Mouse (Mus musculus) forebrain, embryonic 14.5 days (tissue): ENCODE results near the gene Kcne2. TPM values are rescaled to one million over a fixed set of nuclear protein-coding genes. Genes with fewer than 3 reads are reported as not detected.

Experiments used
- ATAC-seq: fragments of 200-750 bp; cut with Nextera tagmentation; 2 replicates; pipeline ENCODE4 v1.8.0; 2017; ENCODE audit warnings: mild to moderate bottlenecking, moderate library complexity
- DNase-seq: peaks from one replicate; pipeline ENCODE4 v3.0.0-alpha.2; 2015; ENCODE audit warnings: low spot score
- H3K27ac ChIP-seq: fragments of 300-500 bp; sonication (generic); 2 replicates; pipeline ENCODE4 v1.5.1; 2014; ENCODE audit warnings: low read depth, mild to moderate bottlenecking, control low read depth, low read length, moderate library complexity
- H3K27me3 ChIP-seq: fragments of 300-500 bp; sonication (generic); replicated peaks from 2 replicates; pipeline ENCODE4 v1.6.1; 2014; ENCODE audit warnings: low read length, control low read depth, mixed read lengths; ENCODE audit not compliant: control insufficient read depth, insufficient read depth
- H3K36me3 ChIP-seq: fragments of 300-500 bp; sonication (generic); 2 replicates; pipeline ENCODE4 v1.6.1; 2014; ENCODE audit warnings: low read length, control low read depth; ENCODE audit not compliant: control insufficient read depth, insufficient read depth
- H3K4me1 ChIP-seq: fragments of 300-500 bp; sonication (generic); 2 replicates; pipeline ENCODE4 v1.6.1; 2014; ENCODE audit warnings: antibody characterized with exemption, low read length, control low read depth; ENCODE audit not compliant: control insufficient read depth, insufficient read depth
- H3K4me2 ChIP-seq: fragments of 300-500 bp; sonication (generic); 2 replicates; pipeline ENCODE4 v1.6.1; 2014; ENCODE audit warnings: mild to moderate bottlenecking, control low read depth, low read length
- H3K4me3 ChIP-seq: fragments of 300-500 bp; sonication (generic); 2 replicates; pipeline ENCODE4 v1.5.1; 2014; ENCODE audit warnings: low read depth, low read length, control low read depth
- H3K9ac ChIP-seq: fragments of 300-500 bp; sonication (generic); 2 replicates; pipeline ENCODE4 v1.6.1; 2014; ENCODE audit warnings: mild to moderate bottlenecking, low read length, control low read depth, moderate library complexity
- H3K9me3 ChIP-seq: fragments of 300-500 bp; sonication (generic); replicated peaks from 2 replicates; pipeline ENCODE4 v1.6.1; 2016; ENCODE audit warnings: low read length, control low read depth, mixed read lengths; ENCODE audit not compliant: control insufficient read depth
- WGBS: fragments of 180-500 bp; shearing (Covaris S2); extraction: QIAGEN DNeasy Blood & Tissue Kit; methylation state at CpG from one replicate; pipeline ENCODE4 v1.1.7; 2014; 5-methylcytosine and 5-hydroxymethylcytosine counted together
- polyA plus RNA-seq: library from polyadenylated mRNA; unstranded; fragments of >200 nt; fragmentation: Nextera tagmentation; extraction: Ambion mirVana; gene quantifications from 2 replicates; pipeline ENCODE4 v1.2.1, GENCODE M21; 2014

Gene Kcne2
- 17.6 and 19.4 TPM in 2 replicates for polyA plus RNA-seq

- Histone ChIP-seq H3K27ac (no peak within 1 kb of the TSS), H3K4me3 (no peak within 1 kb of the TSS), H3K9ac (no peak within 1 kb of the TSS), H3K9me3 (no peaks in the 10 kb centered on the region), H3K4me1 (no peaks in the 10 kb centered on the region), H3K36me3 (no peaks in the 10 kb centered on the region), H3K27me3 (no peaks in the 10 kb centered on the region), H3K4me2 (no peak within 1 kb of the TSS)
- 80% methylated on average over 10 of the region's 10 CpGs for WGBS
- DNase-seq (no peak), ATAC-seq (no peak)
These were observed at the start of gene Kcne2 for GRCm38 (mm10) chr16:92292101-92292500. TSS of gene Kcne2 (plus strand) at chr16:92292389.

- no peaks in the 10 kb centered on the region for H3K27me3 ChIP-seq
- H3K36me3 ChIP-seq = no peaks in the 10 kb centered on the region
- no peak overlapping the region for H3K9ac ChIP-seq
- H3K4me2 ChIP-seq = no peak overlapping the region
- H3K9me3 ChIP-seq = no peaks in the 10 kb centered on the region
- 29% methylated on average over 2 of the region's 2 CpGs for WGBS
- ATAC-seq = no peak
- no peaks in the 10 kb centered on the region for H3K4me1 ChIP-seq
- H3K27ac ChIP-seq = no peak overlapping the region
- H3K4me3 ChIP-seq = no peak overlapping the region
- no peak for DNase-seq
These were observed 46.3 kb upstream of the Kcne2 start for GRCm38 (mm10) chr16:92245909-92246308.

- ATAC-seq = no peak
- DNase-seq = no peak
- Histone ChIP-seq H3K36me3 (no peaks in the 10 kb centered on the region), H3K4me1 (no peaks in the 10 kb centered on the region), H3K27ac (no peak overlapping the region), H3K9ac (no peak overlapping the region), H3K4me2 (no peak overlapping the region), H3K9me3 (no peaks in the 10 kb centered on the region), H3K4me3 (no peak overlapping the region), H3K27me3 (no peaks in the 10 kb centered on the region)
- WGBS = 53% methylated on average over 2 of the region's 2 CpGs
These were observed 45.2 kb upstream of the Kcne2 start for GRCm38 (mm10) chr16:92246974-92247373.

GRCm38 (mm10) chr16:92247700-92248099 lies 44.5 kb upstream of the Kcne2 start:
- H3K4me3 ChIP-seq = no peak overlapping the region
- WGBS = 88% methylated on average over 11 of the region's 11 CpGs
- H3K27ac ChIP-seq = no peak overlapping the region
- H3K4me2 ChIP-seq = no peak overlapping the region
- H3K9ac ChIP-seq = no peak overlapping the region
- ATAC-seq = no peak
- no peak for DNase-seq
- H3K36me3 ChIP-seq = no peaks in the 10 kb centered on the region
- no peaks in the 10 kb centered on the region for H3K27me3 ChIP-seq
- no peaks in the 10 kb centered on the region for H3K9me3 ChIP-seq
- no peaks in the 10 kb centered on the region for H3K4me1 ChIP-seq

GRCm38 (mm10) chr16:92249681-92250080 lies 42.5 kb upstream of the Kcne2 start:
- Histone ChIP-seq H3K9ac (no peak overlapping the region), H3K4me1 (no peaks in the 10 kb centered on the region), H3K4me2 (no peak overlapping the region), H3K4me3 (no peak overlapping the region), H3K36me3 (no peaks in the 10 kb centered on the region), H3K27me3 (no peaks in the 10 kb centered on the region), H3K27ac (no peak overlapping the region), H3K9me3 (no peaks in the 10 kb centered on the region)
- WGBS = 70% methylated on average over 3 of the region's 3 CpGs
- ATAC-seq (no peak), DNase-seq (no peak)

GRCm38 (mm10) chr16:92250452-92250851 lies 41.7 kb upstream of the Kcne2 start:
- ATAC-seq (no peak), DNase-seq (no peak)
- no peak overlapping the region for H3K4me2 ChIP-seq
- no peaks in the 10 kb centered on the region for H3K27me3 ChIP-seq
- H3K9ac ChIP-seq = no peak overlapping the region
- no peaks in the 10 kb centered on the region for H3K9me3 ChIP-seq
- 88% methylated on average over 5 of the region's 5 CpGs for WGBS
- H3K4me1 ChIP-seq = no peaks in the 10 kb centered on the region
- H3K36me3 ChIP-seq = no peaks in the 10 kb centered on the region
- H3K4me3 ChIP-seq = no peak overlapping the region
- H3K27ac ChIP-seq = no peak overlapping the region

- WGBS = 54% methylated on average over 3 of the region's 3 CpGs
- Histone ChIP-seq H3K4me2 (no peak overlapping the region), H3K4me1 (no peaks in the 10 kb centered on the region), H3K36me3 (no peaks in the 10 kb centered on the region), H3K27me3 (no peaks in the 10 kb centered on the region), H3K9me3 (no peaks in the 10 kb centered on the region), H3K27ac (no peak overlapping the region), H3K4me3 (no peak overlapping the region), H3K9ac (no peak overlapping the region)
- ATAC-seq = no peak
- no peak for DNase-seq
These were observed 37.9 kb upstream of the Kcne2 start for GRCm38 (mm10) chr16:92254316-92254715.

- ATAC-seq (no peak), DNase-seq (no peak)
- Histone ChIP-seq H3K4me3 (no peak overlapping the region), H3K4me2 (no peak overlapping the region), H3K36me3 (no peaks in the 10 kb centered on the region), H3K9me3 (no peaks in the 10 kb centered on the region), H3K27me3 (no peaks in the 10 kb centered on the region), H3K27ac (no peak overlapping the region), H3K4me1 (no peaks in the 10 kb centered on the region), H3K9ac (no peak overlapping the region)
- WGBS = 88% methylated on average over 12 of the region's 12 CpGs
These were observed 24.3 kb upstream of the Kcne2 start for GRCm38 (mm10) chr16:92267861-92268260.

GRCm38 (mm10) chr16:92274516-92274915 lies 17.7 kb upstream of the Kcne2 start:
- no peaks in the 10 kb centered on the region for H3K4me1 ChIP-seq
- WGBS = 82% methylated on average over 5 of the region's 5 CpGs

More at GRCm38 (mm10) chr16:92274516-92274915, 17.7 kb upstream of the Kcne2 start:
- DNase-seq (no peak), ATAC-seq (no peak)
- H3K9ac ChIP-seq = no peak overlapping the region
- no peak overlapping the region for H3K27ac ChIP-seq
- no peaks in the 10 kb centered on the region for H3K36me3 ChIP-seq
- H3K4me2 ChIP-seq = no peak overlapping the region
- no peak overlapping the region for H3K4me3 ChIP-seq
- H3K9me3 ChIP-seq = no peaks in the 10 kb centered on the region
- no peaks in the 10 kb centered on the region for H3K27me3 ChIP-seq
